Mouse (Mus musculus) Patski (cell line): Measurements from ENCODE around the gene Dab1. TPM values are rescaled to one million over a fixed set of nuclear protein-coding genes. Genes with fewer than 3 reads are reported as not detected.

Source experiments
- ATAC-seq: fragments of 100-300 bp; one replicate; pipeline ENCODE4 v1.8.0; 2021
- CTCF ChIA-PET: fragments of 350-600 bp; sonication (Branson Sonifier 250); formaldehyde crosslinking; loops from one replicate; lab custom pipeline; 2022; ENCODE audit warnings: inconsistent platforms; lab: Charles Lee
- POLR2A ChIA-PET: fragments of 350-600 bp; sonication (Branson Sonifier 250); formaldehyde crosslinking; loops from one replicate; lab custom pipeline; 2022; ENCODE audit warnings: antibody characterized with exemption, inconsistent platforms; lab: Charles Lee
- DNase-seq: peaks from one replicate; pipeline ENCODE4 v3.0.0-alpha.2; 2011; ENCODE audit warnings: low read depth, low spot score
- H3K27me3 ChIP-seq: fragments of 371-371 bp; one replicate; pipeline ENCODE4 v1.5.1; 2021
- CTCF ChIP-seq: fragments of 100-300 bp; IDR thresholded peaks from one replicate; pipeline ENCODE4 v1.5.1; 2021
- in situ Hi-C: fragments of 300-500 bp; cut with MboI; formaldehyde crosslinking; loops from 3 replicates; pipeline ENCODE4 v1.11.1; 2018; ENCODE audit warnings: low pct_unique_long_range_greater_than_20kb, mixed read lengths
- polyA plus RNA-seq: library from polyadenylated mRNA; unstranded; gene quantifications from one replicate; pipeline ENCODE4 v1.2.3, GENCODE M21; 2021

Dab1 gene
- polyA plus RNA-seq, 1 experiment from 2014 or later, result 0.08 TPM

DNA sequence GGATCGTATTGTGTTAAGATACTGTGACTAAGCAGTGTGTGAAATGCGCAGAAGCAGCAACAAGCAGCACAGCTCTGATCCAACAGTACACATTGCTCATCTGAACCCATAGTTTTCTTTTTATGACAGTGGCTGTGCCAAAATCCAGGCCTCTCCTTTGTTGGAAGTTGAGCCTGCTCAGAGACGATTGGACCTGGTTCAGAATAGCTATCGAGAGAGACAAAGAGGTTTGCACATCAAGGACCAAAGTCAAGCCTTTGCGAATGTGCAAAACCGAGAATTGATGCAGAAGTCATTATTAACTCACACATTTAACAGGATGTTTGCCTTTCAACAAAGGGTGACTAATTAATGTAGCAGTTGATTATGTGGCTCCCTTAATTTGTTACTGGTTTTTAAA is 1032.6 kb downstream of the Dab1 start:
- no peak for TF ChIP-seq CTCF
- DNase-seq (no peak), ATAC-seq (no peak)
- POLR2A ChIA-PET, result no interaction called here
- CTCF ChIA-PET, result no interaction called here
- in situ Hi-C loops, result no loop called here
- H3K27me3 ChIP-seq, result no peaks in the 10 kb centered on the region

GRCm38 (mm10) chr4:104656728-104657127 is 1037.6 kb downstream of the Dab1 start:
- in situ Hi-C loops, result no loop called here
- no peak for TF ChIP-seq CTCF
- CTCF ChIA-PET, result no interaction called here

DNA sequence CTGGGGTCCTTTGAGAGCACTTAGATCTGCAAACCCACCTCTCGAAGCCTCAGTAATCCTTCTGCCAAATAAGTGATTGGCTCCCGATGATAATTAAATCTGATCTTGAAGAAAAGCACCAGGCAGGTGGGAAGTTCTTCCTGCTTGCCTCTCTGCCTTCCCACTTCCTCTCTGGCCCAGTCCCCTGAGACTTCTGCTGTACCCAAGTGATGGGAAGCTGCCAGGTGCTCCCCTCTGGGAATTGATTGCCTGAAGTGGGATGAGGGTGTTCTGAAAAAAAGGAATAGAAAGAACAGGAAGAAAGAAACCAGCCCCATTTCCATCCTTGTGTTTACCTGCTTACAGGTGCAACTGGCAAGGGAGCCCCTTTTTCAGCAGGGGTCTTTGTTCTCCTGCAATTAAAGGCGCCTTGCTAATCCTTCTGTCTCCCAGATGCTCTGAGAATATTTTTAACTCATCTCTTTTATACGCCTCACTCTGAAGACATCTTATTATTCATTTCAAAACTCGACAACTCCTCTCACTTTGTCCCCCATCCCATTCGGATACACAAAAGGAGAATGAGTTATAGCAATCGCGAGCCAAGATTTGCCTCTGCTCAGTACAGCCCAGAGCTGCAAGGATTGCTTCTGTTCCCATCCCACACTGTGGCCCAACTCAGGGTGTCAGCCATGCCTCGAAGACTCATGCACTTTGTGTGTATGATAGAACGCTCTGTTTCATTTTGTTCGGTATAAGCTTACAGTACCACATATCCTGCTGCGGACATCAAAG is 1043.9 kb downstream of the Dab1 start:
- POLR2A ChIA-PET, result no interaction called here
- no peak for TF ChIP-seq CTCF
- in situ Hi-C loops, result loop anchor here (5.0 kb wide), 1 partner anchor 229 kb away; no protein-coding TSS in a partner anchor
- peaks cover 3% of the 10 kb centered on the region for H3K27me3 ChIP-seq
- CTCF ChIA-PET, result interaction anchor here (0.9 kb wide), 1 partner anchor 10 kb away, joined by 3 read pairs; no protein-coding TSS in a partner anchor
- no peak for DNase-seq
- ATAC-seq, result no peak

More at GRCm38 (mm10) chr4:104656728-104657127, 1037.6 kb downstream of the Dab1 start:
- POLR2A ChIA-PET, result no interaction called here
- DNase-seq, result no peak
- no peaks in the 10 kb centered on the region for H3K27me3 ChIP-seq
- ATAC-seq, result no peak

GRCm38 (mm10) chr4:104665553-104665952 is 1046.4 kb downstream of the Dab1 start:
- in situ Hi-C loops, result no loop called here
- ATAC-seq (no peak), DNase-seq (no peak)
- peaks cover 5% of the 10 kb centered on the region for H3K27me3 ChIP-seq
- CTCF ChIA-PET, result no interaction called here
- peak; percentile 40 for TF ChIP-seq CTCF
- POLR2A ChIA-PET, result no interaction called here

GRCm38 (mm10) chr4:104666831-104667551 is 1047.8 kb downstream of the Dab1 start:
- in situ Hi-C loops, result no loop called here
- POLR2A ChIA-PET, result no interaction called here
- CTCF ChIA-PET, result interaction anchor here (1.4 to 1.6 kb wide), 2 partner anchors 227 to 229 kb away, joined by 3 to 10 read pairs; no protein-coding TSS in a partner anchor

GRCm38 (mm10) chr4:104668061-104668460 is 1048.9 kb downstream of the Dab1 start:
- H3K27me3 ChIP-seq, result peaks cover 5% of the 10 kb centered on the region
- no peak for TF ChIP-seq CTCF
- ChIA-PET POLR2A (no interaction called here), CTCF (no interaction called here)
- ATAC-seq (no peak), DNase-seq (no peak)
- in situ Hi-C loops, result no loop called here

More at GRCm38 (mm10) chr4:104666831-104667551, 1047.8 kb downstream of the Dab1 start:
- peaks cover 5% of the 10 kb centered on the region for H3K27me3 ChIP-seq
- TF ChIP-seq CTCF, result no peak
- ATAC-seq (no peak), DNase-seq (no peak)

DNA sequence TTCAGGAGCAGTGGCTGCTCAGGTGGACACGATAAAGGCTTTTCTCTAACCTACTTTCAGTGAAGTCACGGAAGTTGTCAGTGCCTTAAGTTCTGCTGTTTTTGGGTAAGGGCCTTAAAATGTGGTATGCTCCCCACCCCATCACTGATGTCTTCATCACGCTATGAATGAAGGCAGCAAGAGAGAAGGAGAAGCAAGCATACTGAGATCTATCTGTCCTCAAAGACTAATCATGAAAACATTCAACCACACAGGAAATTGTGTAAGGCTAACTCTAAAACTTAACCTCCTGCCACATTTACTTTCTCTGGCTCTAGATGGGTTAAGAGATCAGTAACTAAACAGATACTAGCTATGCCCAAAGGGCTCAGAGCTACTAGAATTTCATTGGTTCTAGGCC is 1050.2 kb downstream of the Dab1 start:
- CTCF ChIA-PET, result no interaction called here
- POLR2A ChIA-PET, result no interaction called here
- no peak for TF ChIP-seq CTCF
- no peak for ATAC-seq
- in situ Hi-C loops, result no loop called here
- H3K27me3 ChIP-seq, result peaks cover 9% of the 10 kb centered on the region
- no peak for DNase-seq

GRCm38 (mm10) chr4:104670741-104671140 is 1051.6 kb downstream of the Dab1 start:
- POLR2A ChIA-PET, result no interaction called here
- CTCF ChIA-PET, result no interaction called here

DNA sequence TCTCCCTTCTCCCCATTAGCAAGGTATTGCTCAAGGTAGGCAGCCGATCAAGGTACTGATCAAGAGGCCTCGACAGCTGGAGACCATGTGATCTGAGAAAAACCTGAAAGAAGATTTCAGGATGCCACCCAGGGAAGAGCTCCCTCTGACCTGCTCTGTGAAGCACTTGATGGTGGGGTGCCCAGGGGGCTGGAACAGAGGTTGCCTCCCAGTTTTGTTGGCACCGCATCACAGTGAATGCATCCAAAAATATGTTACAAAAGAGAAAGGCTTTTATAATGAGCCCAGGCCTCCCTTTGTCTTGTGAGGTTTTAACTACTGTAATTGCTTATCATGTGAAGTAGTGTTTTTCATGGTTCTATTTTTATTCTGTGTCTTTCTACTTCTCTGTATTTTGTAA is 1054.2 kb downstream of the Dab1 start:
- ChIA-PET CTCF (interaction anchor here (1.0 kb wide), 1 partner anchor 10 kb away, joined by 3 read pairs; no protein-coding TSS in a partner anchor), POLR2A (no interaction called here)
- no peak for ATAC-seq
- H3K27me3 ChIP-seq, result peaks cover 8% of the 10 kb centered on the region
- DNase-seq, result no peak
- no peak for TF ChIP-seq CTCF
- in situ Hi-C loops, result no loop called here

More at GRCm38 (mm10) chr4:104670741-104671140, 1051.6 kb downstream of the Dab1 start:
- in situ Hi-C loops, result no loop called here
- ATAC-seq, result no peak
- peaks cover 9% of the 10 kb centered on the region for H3K27me3 ChIP-seq
- no peak for TF ChIP-seq CTCF
- DNase-seq, result no peak

GRCm38 (mm10) chr4:104674706-104675105 is 1055.5 kb downstream of the Dab1 start:
- no peak for ATAC-seq
- in situ Hi-C loops, result no loop called here
- no peak for DNase-seq
- ChIA-PET POLR2A (no interaction called here), CTCF (no interaction called here)
- TF ChIP-seq CTCF, result no peak
- peaks cover 8% of the 10 kb centered on the region for H3K27me3 ChIP-seq

DNA sequence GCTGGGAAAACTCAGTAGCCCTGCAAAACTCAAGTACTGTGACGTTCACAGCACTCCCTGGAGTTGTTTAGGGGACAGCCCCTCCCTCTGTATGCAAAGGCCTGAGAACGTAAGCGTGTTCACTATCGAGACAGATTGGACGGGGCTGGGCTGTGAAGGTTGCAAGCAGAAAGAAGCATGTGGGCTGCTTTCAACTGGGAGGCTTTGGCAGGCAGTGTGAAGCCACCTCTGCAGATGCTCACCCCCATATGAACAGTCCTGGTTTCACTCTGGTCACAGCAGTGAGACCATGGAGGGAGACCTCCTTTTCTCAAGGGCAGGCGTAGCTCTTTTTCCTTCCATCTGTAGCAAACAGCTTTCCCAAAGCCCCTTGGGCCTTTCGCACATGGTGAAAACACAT is 1059.1 kb downstream of the Dab1 start:
- ChIA-PET POLR2A (no interaction called here), CTCF (no interaction called here)
- in situ Hi-C loops, result no loop called here
- peaks cover 6% of the 10 kb centered on the region for H3K27me3 ChIP-seq
- DNase-seq, result no peak
- ATAC-seq, result no peak
- no peak for TF ChIP-seq CTCF
